Mouse (Mus musculus): ENCODE data around the gene Gimap1. TPM values are rescaled to one million over a fixed set of nuclear protein-coding genes. Genes with fewer than 3 reads are reported as not detected.

Gimap1 gene
- total and polyA plus RNA-seq, 3 experiments = not detected

DNA sequence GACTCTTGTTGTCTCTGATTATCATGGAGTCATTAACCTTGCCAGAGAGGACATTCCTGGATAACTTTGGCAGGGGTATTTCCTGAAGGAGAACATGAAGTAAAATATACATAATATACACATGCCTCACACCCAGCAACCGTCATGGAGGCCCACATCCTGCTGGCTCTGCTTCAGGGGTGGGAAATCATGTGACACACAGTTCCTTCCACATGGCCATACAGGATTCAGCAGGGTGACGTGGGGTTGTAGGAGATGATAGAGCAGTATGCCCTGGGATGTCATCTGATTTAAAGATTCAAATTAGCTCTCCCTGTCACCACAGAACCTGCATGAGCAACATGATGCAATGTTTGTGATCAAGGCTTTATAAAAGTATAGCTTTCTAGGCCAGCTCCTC is 49.0 kb downstream of the Gimap1 start:
- Histone ChIP-seq H3K27ac (ENCODE audit: control insufficient read depth, low read depth, low read length) (no peak overlapping the region), H3K79me2 (ENCODE audit: control insufficient read depth, insufficient read depth, low read length, poor library complexity) (no peaks in the 10 kb centered on the region), H3K9ac (ENCODE audit: control insufficient read depth, low read depth, low read length, poor library complexity, severe bottlenecking) (no peak overlapping the region), H3K9me3 (replicated peaks; ENCODE audit: insufficient read depth, low read length) (no peaks in the 10 kb centered on the region), H3K27me3 (ENCODE audit: control insufficient read depth in 1 of 2, insufficient read depth in 2 of 2, low read length in 2 of 2) (peaks cover 0 to 1% of the 10 kb centered on the region in 2 experiments; a peak in 1 of 4 replicates), H3K4me1 (ENCODE audit: control insufficient read depth in 1 of 2, insufficient read depth in 2 of 2, low read length in 2 of 2) (no peaks in the 10 kb centered on the region), H3K36me3 (ENCODE audit: control insufficient read depth in 1 of 2, insufficient read depth in 2 of 2, low read length in 2 of 2) (no peaks in the 10 kb centered on the region), H3K4me3 (ENCODE audit: control insufficient read depth in 1 of 2, insufficient read depth in 1 of 2, low read depth in 2 of 2, low read length in 2 of 2) (no peak overlapping the region)
- TF ChIP-seq MAFK (IDR thresholded peaks at IDR 0.05; ENCODE audit: borderline replicate concordance, low read depth, low read length) (no peak), ZC3H11A (IDR thresholded peaks at IDR 0.05; ENCODE audit: low read depth, low read length) (no peak), UBTF (IDR thresholded peaks at IDR 0.05; ENCODE audit: borderline replicate concordance, insufficient read depth, low read depth, low read length) (no peak), POLR2A (IDR thresholded peaks at IDR 0.05; ENCODE audit: control insufficient read depth in 1 of 2, insufficient read depth in 1 of 2, low read depth in 1 of 2, low read length in 2 of 2, poor library complexity in 1 of 2) (no peak), MYC (IDR thresholded peaks at IDR 0.05; ENCODE audit: low read depth, low read length) (no peak), JUND (IDR thresholded peaks at IDR 0.05; ENCODE audit: low read depth, low read length) (no peak), NELFE (IDR thresholded peaks at IDR 0.05; ENCODE audit: low read depth, low read length) (no peak), TAL1 (IDR thresholded peaks at IDR 0.05; ENCODE audit: low read length) (no peak), BHLHE40 (IDR thresholded peaks at IDR 0.05; ENCODE audit: borderline replicate concordance, low read depth, low read length) (no peak), ELF1 (IDR thresholded peaks at IDR 0.05; ENCODE audit: low read depth, low read length) (no peak), USF1 (IDR thresholded peaks at IDR 0.05; ENCODE audit: low read depth, low read length) (no peak), EP300 (IDR thresholded peaks at IDR 0.05; ENCODE audit: low read depth in 1 of 2, low read length in 2 of 2) (no peak), MYB (IDR thresholded peaks at IDR 0.05; ENCODE audit: low read depth, low read length) (no peak), MEF2A (IDR thresholded peaks at IDR 0.05; ENCODE audit: extremely low read depth, insufficient replicate concordance, low read depth, low read length, poor library complexity, severe bottlenecking) (no peak), ZMIZ1 (IDR thresholded peaks at IDR 0.05; ENCODE audit: low read depth, low read length) (no peak), E2F4 (IDR thresholded peaks at IDR 0.05; ENCODE audit: borderline replicate concordance, low read depth, low read length) (no peak), ZNF384 (IDR thresholded peaks at IDR 0.05; ENCODE audit: low read depth, low read length) (no peak), POLR2AphosphoS5 (IDR thresholded peaks at IDR 0.05; ENCODE audit: borderline replicate concordance, low read depth, low read length) (no peak), GABPA (IDR thresholded peaks at IDR 0.05; ENCODE audit: low read depth, low read length) (no peak), MXI1 (IDR thresholded peaks at IDR 0.05; ENCODE audit: low read depth, low read length) (no peak)
- no peak for DNase-seq (ENCODE audit: low read depth, low spot score)

Other genes with a start within 250 kb of the Gimap1 start
- not detected in 2 replicates for gene Atp6v0e2, start 201.4 kb upstream of the Gimap1 start, total RNA-seq (2012; rRNA removed)
- not detected for gene Atp6v0e2, start 201.4 kb upstream of the Gimap1 start, polyA plus RNA-seq (2012; ENCODE audit: insufficient read depth in 1 of 2, insufficient read length in 2 of 2, low read depth in 1 of 2, low replicate concordance in 2 of 2, missing spikeins in 1 of 2)
- not detected in 2 replicates for gene Lrrc61, start 184.3 kb upstream of the Gimap1 start, total RNA-seq (2012; rRNA removed)
- gene Lrrc61, start 184.3 kb upstream of the Gimap1 start, polyA plus RNA-seq (2012; ENCODE audit: insufficient read depth in 1 of 2, insufficient read length in 2 of 2, low read depth in 1 of 2, low replicate concordance in 2 of 2, missing spikeins in 1 of 2) = not detected
- gene Rarres2, start 166.3 kb upstream of the Gimap1 start, total RNA-seq (2012; rRNA removed) = not detected in 2 replicates
- gene Rarres2, start 166.3 kb upstream of the Gimap1 start, polyA plus RNA-seq (2012; ENCODE audit: insufficient read depth in 1 of 2, insufficient read length in 2 of 2, low read depth in 1 of 2, low replicate concordance in 2 of 2, missing spikeins in 1 of 2) = not detected
- not detected in 2 replicates for gene Gm45021, start 149.4 kb upstream of the Gimap1 start, total RNA-seq (2012; rRNA removed)
- gene Gm45021, start 149.4 kb upstream of the Gimap1 start, polyA plus RNA-seq (2012; ENCODE audit: insufficient read depth in 1 of 2, insufficient read length in 2 of 2, low read depth in 1 of 2, low replicate concordance in 2 of 2, missing spikeins in 1 of 2) = not detected
- gene Repin1, start 145.2 kb upstream of the Gimap1 start, total RNA-seq (2012; rRNA removed) = not detected in 2 replicates
- gene Repin1, start 145.2 kb upstream of the Gimap1 start, polyA plus RNA-seq (2012; ENCODE audit: insufficient read depth in 1 of 2, insufficient read length in 2 of 2, low read depth in 1 of 2, low replicate concordance in 2 of 2, missing spikeins in 1 of 2) = not detected
- gene Gm44965, start 145.1 kb upstream of the Gimap1 start, total RNA-seq (2012; rRNA removed) = not detected in 2 replicates
- gene Gm44965, start 145.1 kb upstream of the Gimap1 start, polyA plus RNA-seq (2012; ENCODE audit: insufficient read depth in 1 of 2, insufficient read length in 2 of 2, low read depth in 1 of 2, low replicate concordance in 2 of 2, missing spikeins in 1 of 2) = not detected
- gene Zfp775, start 137.0 kb upstream of the Gimap1 start, total RNA-seq (2012; rRNA removed) = not detected in 2 replicates
- not detected for gene Zfp775, start 137.0 kb upstream of the Gimap1 start, polyA plus RNA-seq (2012; ENCODE audit: insufficient read depth in 1 of 2, insufficient read length in 2 of 2, low read depth in 1 of 2, low replicate concordance in 2 of 2, missing spikeins in 1 of 2)
- not detected in 2 replicates for gene AI854703, start 112.3 kb upstream of the Gimap1 start, total RNA-seq (2012; rRNA removed)
- not detected for gene AI854703, start 112.3 kb upstream of the Gimap1 start, polyA plus RNA-seq (2012; ENCODE audit: insufficient read depth in 1 of 2, insufficient read length in 2 of 2, low read depth in 1 of 2, low replicate concordance in 2 of 2, missing spikeins in 1 of 2)
- gene Gimap8, start 91.8 kb upstream of the Gimap1 start, total RNA-seq (2012; rRNA removed) = not detected in 2 replicates
- not detected for gene Gimap8, start 91.8 kb upstream of the Gimap1 start, polyA plus RNA-seq (2012; ENCODE audit: insufficient read depth in 1 of 2, insufficient read length in 2 of 2, low read depth in 1 of 2, low replicate concordance in 2 of 2, missing spikeins in 1 of 2)
- gene Gimap9, start 62.9 kb upstream of the Gimap1 start, total RNA-seq (2012; rRNA removed) = 3.8 and 4.8 TPM in 2 replicates
- 1 to 10 TPM in 1 of 2 experiments, not detected in 1; 6.2 TPM for gene Gimap9, start 62.9 kb upstream of the Gimap1 start, polyA plus RNA-seq (2012; ENCODE audit: insufficient read depth in 1 of 2, insufficient read length in 2 of 2, low read depth in 1 of 2, low replicate concordance in 2 of 2, missing spikeins in 1 of 2)
- gene Gimap4, start 54.5 kb upstream of the Gimap1 start, total RNA-seq (2012; rRNA removed) = 0.12 TPM in 1 of 2 replicates, not detected in the other
- gene Gimap4, start 54.5 kb upstream of the Gimap1 start, polyA plus RNA-seq (2012; ENCODE audit: insufficient read depth in 1 of 2, insufficient read length in 2 of 2, low read depth in 1 of 2, low replicate concordance in 2 of 2, missing spikeins in 1 of 2) = under 1 TPM in 1 of 2 experiments, not detected in 1; 0.25 TPM
- gene Gimap6, start 30.8 kb upstream of the Gimap1 start, total RNA-seq (2012; rRNA removed) = not detected in 2 replicates
- gene Gimap6, start 30.8 kb upstream of the Gimap1 start, polyA plus RNA-seq (2012; ENCODE audit: insufficient read depth in 1 of 2, insufficient read length in 2 of 2, low read depth in 1 of 2, low replicate concordance in 2 of 2, missing spikeins in 1 of 2) = not detected
- not detected in 2 replicates for gene Gm28053, start 20.4 kb upstream of the Gimap1 start, total RNA-seq (2012; rRNA removed)
- gene Gm28053, start 20.4 kb upstream of the Gimap1 start, polyA plus RNA-seq (2012; ENCODE audit: insufficient read depth in 1 of 2, insufficient read length in 2 of 2, low read depth in 1 of 2, low replicate concordance in 2 of 2, missing spikeins in 1 of 2) = not detected
- gene Gimap7, start 20.4 kb upstream of the Gimap1 start, total RNA-seq (2012; rRNA removed) = not detected in 2 replicates
- gene Gimap7, start 20.4 kb upstream of the Gimap1 start, polyA plus RNA-seq (2012; ENCODE audit: insufficient read depth in 1 of 2, insufficient read length in 2 of 2, low read depth in 1 of 2, low replicate concordance in 2 of 2, missing spikeins in 1 of 2) = not detected
- not detected in 2 replicates for gene Gimap5, start 7.1 kb downstream of the Gimap1 start, total RNA-seq (2012; rRNA removed)
- gene Gimap5, start 7.1 kb downstream of the Gimap1 start, polyA plus RNA-seq (2012; ENCODE audit: insufficient read depth in 1 of 2, insufficient read length in 2 of 2, low read depth in 1 of 2, low replicate concordance in 2 of 2, missing spikeins in 1 of 2) = not detected
- gene Gimap3, start 31.8 kb downstream of the Gimap1 start, total RNA-seq (2012; rRNA removed) = not detected in 2 replicates
- gene Gimap3, start 31.8 kb downstream of the Gimap1 start, polyA plus RNA-seq (2012; ENCODE audit: insufficient read depth in 1 of 2, insufficient read length in 2 of 2, low read depth in 1 of 2, low replicate concordance in 2 of 2, missing spikeins in 1 of 2) = not detected
- gene Tmem176a, start 101.9 kb downstream of the Gimap1 start, total RNA-seq (2012; rRNA removed) = 3.9 TPM in 2 replicates
- gene Tmem176a, start 101.9 kb downstream of the Gimap1 start, polyA plus RNA-seq (2012; ENCODE audit: insufficient read depth in 1 of 2, insufficient read length in 2 of 2, low read depth in 1 of 2, low replicate concordance in 2 of 2, missing spikeins in 1 of 2) = 10 to 100 TPM in 1 of 2 experiments, not detected in 1; 18.5 TPM
- 22.2 and 23.0 TPM in 2 replicates for gene Tmem176b, start 102.4 kb downstream of the Gimap1 start, total RNA-seq (2012; rRNA removed)
- 10 to 100 TPM in 1 of 2 experiments, not detected in 1; 77.0 TPM for gene Tmem176b, start 102.4 kb downstream of the Gimap1 start, polyA plus RNA-seq (2012; ENCODE audit: insufficient read depth in 1 of 2, insufficient read length in 2 of 2, low read depth in 1 of 2, low replicate concordance in 2 of 2, missing spikeins in 1 of 2)
- gene Aoc1, start 133.8 kb downstream of the Gimap1 start, total RNA-seq (2012; rRNA removed) = not detected in 2 replicates
- gene Aoc1, start 133.8 kb downstream of the Gimap1 start, polyA plus RNA-seq (2012; ENCODE audit: insufficient read depth in 1 of 2, insufficient read length in 2 of 2, low read depth in 1 of 2, low replicate concordance in 2 of 2, missing spikeins in 1 of 2) = not detected
- not detected in 2 replicates for gene 1600015I10Rik, start 190.8 kb downstream of the Gimap1 start, total RNA-seq (2012; rRNA removed)
- gene 1600015I10Rik, start 190.8 kb downstream of the Gimap1 start, polyA plus RNA-seq (2012; ENCODE audit: insufficient read depth in 1 of 2, insufficient read length in 2 of 2, low read depth in 1 of 2, low replicate concordance in 2 of 2, missing spikeins in 1 of 2) = not detected
- gene Doxl2, start 235.9 kb downstream of the Gimap1 start, total RNA-seq (2012; rRNA removed) = not detected in 2 replicates
- gene Doxl2, start 235.9 kb downstream of the Gimap1 start, polyA plus RNA-seq (2012; ENCODE audit: insufficient read depth in 1 of 2, insufficient read length in 2 of 2, low read depth in 1 of 2, low replicate concordance in 2 of 2, missing spikeins in 1 of 2) = not detected
- gene Svs1, start 247.8 kb downstream of the Gimap1 start, total RNA-seq (2012; rRNA removed) = not detected in 2 replicates
- not detected for gene Svs1, start 247.8 kb downstream of the Gimap1 start, polyA plus RNA-seq (2012; ENCODE audit: insufficient read depth in 1 of 2, insufficient read length in 2 of 2, low read depth in 1 of 2, low replicate concordance in 2 of 2, missing spikeins in 1 of 2)